Mouse (Mus musculus): ENCODE data around the gene Extl1.

DNA sequence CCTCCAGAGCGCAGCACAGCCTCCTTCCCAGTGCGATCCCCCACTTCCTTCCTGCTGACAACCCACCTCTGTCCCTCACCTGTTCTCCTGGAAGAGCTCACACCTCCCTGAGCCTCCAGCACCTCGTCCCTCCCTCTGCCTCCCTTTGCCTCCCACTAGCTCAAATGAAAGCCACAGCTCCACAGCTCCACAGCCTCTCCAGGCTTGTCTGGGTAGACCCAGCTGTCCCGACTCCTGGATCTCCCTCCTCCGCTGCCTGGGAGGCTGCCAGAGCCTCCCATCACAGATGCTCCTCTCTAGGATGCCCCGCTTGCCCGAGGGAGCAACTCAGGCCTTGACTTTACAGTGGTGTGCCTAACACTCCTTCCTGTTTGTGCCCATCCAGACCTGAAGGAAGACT, 41.4 kb upstream of the Extl1 start:
- TF ChIP-seq CTCF (IDR thresholded peaks at IDR 0.05; ENCODE audit: borderline replicate concordance, insufficient read depth, low read depth, low read length) (no peak), POLR2A (IDR thresholded peaks at IDR 0.05; ENCODE audit: borderline replicate concordance, insufficient read depth, low read length) (no peak)
